Mouse (Mus musculus) heart, adult 18-20 months (tissue): ENCODE measurements around the gene Ncoa7. TPM values are rescaled to one million over a fixed set of nuclear protein-coding genes. Genes with fewer than 3 reads are reported as not detected.
"Not testable (repeated sequence)": the region's sequence is repeated elsewhere in the genome, so short reads cannot be mapped to it uniquely, and the experiment has no call there.

Source experiments
- DNase-seq, 2 experiments: peaks; one replicate each; pipeline ENCODE4 v3.0.0; 2021 to 2022; ENCODE audit warnings: mixed read lengths in 1 of 2
- total RNA-seq, 2 experiments: library from RNA; stranded (reverse); gene quantifications; 2 replicates each; pipeline ENCODE4 v1.2.3; 2021

The Ncoa7 gene
- total RNA-seq, 2 experiments from 2014 or later: 4.0 to 4.6 TPM

DNA sequence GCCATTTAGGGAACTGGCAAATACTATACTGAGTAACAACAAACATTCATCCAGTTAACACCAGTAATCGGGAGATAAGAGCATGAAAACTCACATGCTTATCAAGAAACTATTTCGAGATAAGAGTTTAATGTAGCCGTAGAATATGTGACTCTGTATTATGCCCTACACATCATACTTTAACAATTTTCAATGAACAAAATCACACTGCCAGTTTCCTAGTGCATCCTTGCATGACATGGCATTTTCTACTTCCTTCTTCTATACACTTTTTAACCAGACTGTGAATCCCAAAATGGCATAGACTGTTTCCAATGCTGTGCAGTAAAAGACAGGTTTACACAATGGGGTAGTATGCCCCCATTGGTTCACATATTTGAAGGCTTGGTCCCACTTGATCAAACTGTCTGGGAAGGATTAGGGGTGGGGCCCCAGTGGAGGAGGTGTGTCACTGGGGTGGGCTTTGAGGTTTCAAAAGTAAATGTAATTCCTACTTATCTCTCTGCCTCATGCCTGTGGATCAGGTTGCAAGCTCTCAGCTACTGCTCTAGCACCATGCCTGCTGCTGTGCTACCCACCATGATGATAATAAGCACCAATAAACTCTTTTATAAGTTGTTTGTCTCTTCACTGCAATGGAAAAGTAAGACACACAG, 15.3 kb downstream of the Ncoa7 start:
- DNase-seq: no peak

DNA sequence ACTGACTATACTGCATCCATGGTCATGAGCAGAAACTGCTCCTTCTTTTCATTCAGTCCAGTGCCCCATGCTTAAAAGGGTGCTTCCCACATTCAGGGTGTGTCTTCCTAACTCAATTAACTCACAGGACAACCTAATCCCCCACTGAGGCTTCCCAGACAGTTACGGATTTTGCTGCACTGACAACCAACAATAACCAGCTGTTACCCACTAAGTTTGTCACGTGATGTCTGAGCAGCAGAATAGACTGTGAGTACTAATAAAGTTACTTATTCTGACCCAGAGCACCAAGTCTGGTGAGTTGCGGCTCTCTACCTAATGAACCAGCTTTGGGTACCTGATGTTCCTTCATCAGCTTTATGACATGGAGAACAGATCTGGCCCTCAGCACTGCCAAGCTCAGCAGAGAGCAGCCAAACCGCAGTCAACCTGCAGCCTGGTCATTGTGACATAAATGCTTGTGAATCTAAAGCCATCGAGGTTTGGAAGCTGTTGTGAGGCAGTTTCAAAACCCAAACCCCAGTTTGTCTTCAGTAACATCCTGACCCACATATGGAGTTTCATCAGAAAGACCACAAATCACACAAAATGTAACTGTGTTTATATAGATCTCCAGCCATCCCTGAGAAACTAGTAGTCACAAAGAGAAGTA, 16.9 kb downstream of the Ncoa7 start:
- no peak for DNase-seq

DNA sequence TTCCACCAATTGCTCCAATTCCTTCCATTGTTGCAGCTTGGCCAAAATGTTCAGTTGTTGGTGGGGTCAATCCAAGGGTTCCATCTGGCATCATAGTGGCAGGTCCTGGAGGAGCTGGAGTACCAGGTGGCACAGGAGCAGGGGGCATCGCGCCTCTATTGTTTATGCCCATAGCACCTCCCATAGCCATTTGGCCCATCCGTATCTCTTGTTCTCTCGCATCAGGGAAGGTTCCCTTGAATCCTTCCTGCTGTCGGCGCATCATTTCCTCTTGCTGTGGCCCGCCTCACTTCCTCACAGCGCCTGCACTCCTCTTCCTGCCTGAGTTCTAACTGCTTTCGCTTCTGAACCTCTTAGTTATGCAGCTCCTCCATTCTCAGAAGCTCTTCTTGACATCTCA, 22.2 kb downstream of the Ncoa7 start:
- DNase-seq: not testable (repeated sequence)

- peak; percentile 23 to 64 for DNase-seq
Measured at GRCm38 (mm10) chr10:30778240-30778639, 24.9 kb downstream of the Ncoa7 start.

DNA sequence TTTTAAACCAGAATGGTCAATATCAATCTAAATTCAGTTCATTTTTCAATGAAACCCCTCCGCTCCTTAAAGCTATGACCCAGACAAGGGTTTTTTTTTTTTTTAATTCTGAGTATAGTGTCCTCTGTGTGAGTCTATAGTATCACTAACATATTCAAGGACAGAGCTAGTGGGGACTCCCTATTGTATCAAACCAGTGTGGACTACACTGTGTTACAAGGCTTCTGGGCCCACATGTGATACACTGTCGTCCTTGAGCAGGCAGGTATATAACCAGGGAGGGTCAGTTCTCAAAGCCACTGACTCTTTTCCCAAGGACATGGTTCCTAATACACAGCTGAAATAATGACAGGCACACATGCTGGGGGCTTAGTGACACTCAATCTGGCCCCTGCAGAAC, 27.1 kb downstream of the Ncoa7 start:
- no peak for DNase-seq

- no peak for DNase-seq
Measured at GRCm38 (mm10) chr10:30775568-30775967, 27.6 kb downstream of the Ncoa7 start.

- no peak for DNase-seq
Measured at GRCm38 (mm10) chr10:30774396-30774795, 28.7 kb downstream of the Ncoa7 start.

- no peak for DNase-seq
Measured at GRCm38 (mm10) chr10:30773181-30773580, 29.9 kb downstream of the Ncoa7 start.

- no peak for DNase-seq
Measured at GRCm38 (mm10) chr10:30771417-30772158, 31.5 kb downstream of the Ncoa7 start.

DNA sequence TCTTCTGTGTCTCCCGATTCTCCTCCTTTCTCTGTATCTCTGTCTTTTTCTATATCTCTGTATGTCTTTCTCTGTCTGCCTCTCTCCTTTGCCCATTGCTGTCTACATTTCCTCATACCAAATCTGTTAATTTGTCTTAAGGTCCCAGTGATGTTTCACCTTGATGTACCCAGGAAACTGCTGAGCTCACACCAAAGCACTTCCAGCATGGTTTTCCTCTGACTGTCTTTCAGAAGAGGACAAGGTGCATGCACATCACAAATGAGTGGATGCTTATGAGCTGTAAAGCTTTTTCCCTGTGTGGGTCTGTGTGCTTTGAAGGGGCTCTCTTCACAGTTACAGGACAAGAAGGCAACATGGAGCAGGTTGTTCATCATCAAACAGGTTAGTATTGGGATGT, 34.3 kb downstream of the Ncoa7 start:
- DNase-seq: no peak

- DNase-seq: peak; percentile 52 to 74
Measured at GRCm38 (mm10) chr10:30768250-30768649, 34.9 kb downstream of the Ncoa7 start.

- no peak for DNase-seq
Measured at GRCm38 (mm10) chr10:30763179-30763770, 39.9 kb downstream of the Ncoa7 start.

- no peak for DNase-seq
Measured at GRCm38 (mm10) chr10:30762284-30762964, 40.7 kb downstream of the Ncoa7 start.

DNA sequence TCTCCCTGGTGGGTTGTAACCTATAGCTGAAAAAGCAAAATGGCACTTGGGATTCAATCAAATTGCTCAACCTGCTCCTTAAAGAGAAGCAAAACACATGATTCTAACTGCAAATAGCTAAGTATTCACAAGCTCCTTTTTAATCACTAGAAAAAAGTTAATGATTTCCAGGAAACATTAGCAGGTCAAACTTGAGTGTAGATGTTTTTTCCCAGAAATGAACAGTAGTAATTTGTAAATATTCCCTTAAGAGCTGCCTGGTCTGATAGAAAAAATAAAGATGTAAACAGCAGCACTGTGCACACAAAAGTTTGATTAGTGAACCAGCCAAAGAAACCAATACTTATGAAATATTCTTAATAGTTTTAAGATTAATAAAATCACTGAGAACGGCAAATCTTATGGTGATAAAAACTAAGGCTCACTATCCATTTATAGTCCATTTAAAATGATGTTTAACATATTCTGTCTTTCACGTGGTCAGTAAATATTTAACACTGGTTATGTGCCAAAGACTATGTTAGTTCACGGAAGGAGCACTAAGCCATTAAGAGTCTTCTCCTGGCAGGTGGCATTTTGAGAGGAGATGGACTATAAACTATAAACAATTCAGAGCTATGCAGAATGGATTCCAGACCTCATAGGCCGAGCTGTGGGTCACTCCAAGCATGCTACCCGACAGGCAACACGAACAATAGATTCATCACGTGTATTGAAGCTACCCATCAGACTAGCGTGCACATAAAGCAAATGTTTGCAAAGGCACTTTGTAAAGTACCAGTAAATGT, 43.6 kb downstream of the Ncoa7 start:
- DNase-seq: no peak

DNA sequence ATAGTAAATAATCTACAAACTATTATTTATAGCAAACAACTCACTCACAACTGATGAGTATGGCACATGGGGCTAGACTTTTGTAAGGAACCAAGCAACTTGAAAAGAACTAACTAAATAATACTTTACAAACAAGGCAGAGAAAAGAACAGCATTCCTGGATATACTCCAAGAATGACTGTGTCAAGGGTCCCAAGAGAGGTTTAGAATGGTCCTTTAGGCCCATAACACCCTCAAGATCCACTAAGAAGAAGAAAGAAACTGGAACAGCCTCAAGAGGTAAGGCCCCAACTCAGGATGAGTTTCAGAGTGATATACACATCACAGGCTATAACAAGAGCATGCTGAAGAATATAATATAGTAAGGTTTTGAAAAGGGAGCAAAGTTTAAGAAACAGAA, 47.1 kb downstream of the Ncoa7 start:
- DNase-seq: no peak

GRCm38 (mm10) chr10:30754825-30755457, 48.2 kb downstream of the Ncoa7 start:
- DNase-seq: no peak

DNA sequence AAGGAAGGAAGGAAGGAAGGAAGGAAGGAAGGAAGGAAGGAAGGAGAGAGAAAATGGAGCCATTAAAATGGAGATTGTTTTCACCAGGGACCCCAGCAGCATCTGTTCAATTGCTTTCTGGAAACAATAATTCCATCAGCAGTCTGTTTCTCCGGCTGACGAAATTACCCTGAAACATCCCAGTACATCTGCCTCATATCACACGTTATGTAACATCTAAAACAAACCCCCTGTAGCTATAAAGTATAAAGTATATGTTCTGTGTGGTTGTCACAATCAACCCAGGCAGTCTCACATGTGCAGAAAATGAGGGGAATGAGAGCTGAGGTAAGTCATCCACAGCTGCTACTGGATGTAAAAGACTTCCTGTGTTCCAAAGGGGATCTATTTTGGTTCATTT, 49.0 kb downstream of the Ncoa7 start:
- DNase-seq: no peak

GRCm38 (mm10) chr10:30752485-30752884, 50.6 kb downstream of the Ncoa7 start:
- no peak for DNase-seq

DNA sequence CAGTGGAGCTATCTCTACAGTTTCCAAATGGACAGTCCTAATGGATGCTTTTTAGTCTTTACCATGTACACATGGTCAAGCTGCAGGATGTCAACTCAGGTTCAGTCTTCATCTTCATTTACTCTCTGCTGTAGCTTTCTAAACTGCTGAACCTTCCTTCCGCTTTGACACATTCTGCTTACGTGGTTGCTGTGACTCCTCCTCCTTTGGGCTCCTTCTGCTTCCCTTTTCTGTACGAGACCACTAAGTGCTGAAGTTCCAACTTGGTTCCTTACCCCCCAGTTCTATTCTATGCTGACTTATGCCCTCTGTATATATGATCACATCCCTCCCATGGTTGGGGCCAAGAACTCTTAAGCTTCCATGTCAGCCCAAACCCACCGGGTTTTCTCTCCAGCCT, 51.5 kb downstream of the Ncoa7 start:
- peak in 1 of 2 experiments; percentile 22 for DNase-seq

DNA sequence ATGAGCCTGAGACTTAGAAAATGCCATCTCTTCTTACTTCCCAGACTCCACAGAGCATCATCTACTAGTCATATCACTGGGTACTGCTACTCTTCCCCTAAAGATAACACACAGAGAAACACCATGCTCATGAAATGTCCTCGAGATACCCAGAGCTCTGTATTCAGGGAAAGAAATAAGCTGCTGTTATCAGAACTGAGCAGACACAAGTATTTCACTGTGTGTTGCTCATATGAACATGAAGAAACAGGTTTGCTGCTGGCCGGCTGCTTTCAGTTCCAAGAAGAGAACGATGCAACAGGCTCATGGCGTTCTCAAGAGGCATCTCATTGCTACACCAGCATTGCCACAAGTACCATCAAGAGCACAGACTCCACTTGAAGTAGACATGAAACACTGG, 53.3 kb downstream of the Ncoa7 start:
- no peak for DNase-seq
